Mouse (Mus musculus) forebrain, embryonic 16.5 days (tissue): Measurements from ENCODE around the gene Gsta3. TPM values are rescaled to one million over a fixed set of nuclear protein-coding genes. Genes with fewer than 3 reads are reported as not detected.

Experiments used
- ATAC-seq: fragments of 200-750 bp; cut with Nextera tagmentation; 2 replicates; pipeline ENCODE4 v1.8.0; 2017; ENCODE audit warnings: mild to moderate bottlenecking, moderate library complexity
- H3K27ac ChIP-seq: fragments of 300-500 bp; sonication (generic); 2 replicates; pipeline ENCODE4 v1.5.1; 2014; ENCODE audit warnings: low read length, control low read depth
- H3K27me3 ChIP-seq: fragments of 300-500 bp; sonication (generic); replicated peaks from 2 replicates; pipeline ENCODE4 v1.6.1; 2014; ENCODE audit warnings: low read length; ENCODE audit not compliant: control insufficient read depth, insufficient read depth
- H3K36me3 ChIP-seq: fragments of 300-500 bp; sonication (generic); 2 replicates; pipeline ENCODE4 v1.6.1; 2014; ENCODE audit not compliant: control insufficient read depth, insufficient read depth
- H3K4me1 ChIP-seq: fragments of 300-500 bp; sonication (generic); replicated peaks from 2 replicates; pipeline ENCODE4 v1.6.1; 2014; ENCODE audit warnings: low read length; ENCODE audit not compliant: control insufficient read depth, insufficient read depth
- H3K4me2 ChIP-seq: fragments of 300-500 bp; sonication (generic); 2 replicates; pipeline ENCODE4 v1.6.1; 2014; ENCODE audit warnings: mild to moderate bottlenecking, low read length, control low read depth
- H3K4me3 ChIP-seq: fragments of 300-500 bp; sonication (generic); replicated peaks from 2 replicates; pipeline ENCODE4 v1.5.1; 2014; ENCODE audit warnings: mild to moderate bottlenecking, low read length, control low read depth
- H3K9ac ChIP-seq: fragments of 300-500 bp; sonication (generic); replicated peaks from 2 replicates; pipeline ENCODE4 v1.6.1; 2014; ENCODE audit warnings: low read depth, low read length, control low read depth
- H3K9me3 ChIP-seq: fragments of 300-500 bp; sonication (generic); 2 replicates; pipeline ENCODE4 v1.6.1; 2016; ENCODE audit warnings: low read length; ENCODE audit not compliant: control insufficient read depth
- WGBS: fragments of 180-500 bp; shearing (Covaris S2); extraction: QIAGEN DNeasy Blood & Tissue Kit; methylation state at CpG from one replicate; pipeline ENCODE4 v1.1.7; 2014; 5-methylcytosine and 5-hydroxymethylcytosine counted together
- polyA plus RNA-seq: library from polyadenylated mRNA; unstranded; fragments of >200 nt; fragmentation: Nextera tagmentation; extraction: Ambion mirVana; gene quantifications from 2 replicates; pipeline ENCODE4 v1.2.1, GENCODE M21; 2015

Gene Gsta3
- polyA plus RNA-seq, 1 experiment from 2014 or later = 0.33 TPM

GRCm38 (mm10) chr1:21231744-21232464 lies 8.5 kb upstream of the Gsta3 start:
- H3K9me3 ChIP-seq = no peaks in the 10 kb centered on the region
- no peak overlapping the region for H3K4me2 ChIP-seq
- no peaks in the 10 kb centered on the region for H3K4me1 ChIP-seq
- no peak overlapping the region for H3K9ac ChIP-seq
- no peaks in the 10 kb centered on the region for H3K36me3 ChIP-seq
- no peaks in the 10 kb centered on the region for H3K27me3 ChIP-seq
- no peak overlapping the region for H3K27ac ChIP-seq
- no peak for ATAC-seq
- no peak overlapping the region for H3K4me3 ChIP-seq
- WGBS = 30% methylated on average over 5 of the region's 5 CpGs

- no peaks in the 10 kb centered on the region for H3K9me3 ChIP-seq
- no peak overlapping the region for H3K27ac ChIP-seq
- H3K27me3 ChIP-seq = no peaks in the 10 kb centered on the region
- no peaks in the 10 kb centered on the region for H3K4me1 ChIP-seq
- no peak overlapping the region for H3K4me3 ChIP-seq
- 95% methylated on average over 1 of the region's 1 CpGs for WGBS
- no peak for ATAC-seq
- no peaks in the 10 kb centered on the region for H3K36me3 ChIP-seq
- H3K9ac ChIP-seq = no peak overlapping the region
- no peak overlapping the region for H3K4me2 ChIP-seq
Observed at GRCm38 (mm10) chr1:21232516-21232915, 7.9 kb upstream of the Gsta3 start.

DNA sequence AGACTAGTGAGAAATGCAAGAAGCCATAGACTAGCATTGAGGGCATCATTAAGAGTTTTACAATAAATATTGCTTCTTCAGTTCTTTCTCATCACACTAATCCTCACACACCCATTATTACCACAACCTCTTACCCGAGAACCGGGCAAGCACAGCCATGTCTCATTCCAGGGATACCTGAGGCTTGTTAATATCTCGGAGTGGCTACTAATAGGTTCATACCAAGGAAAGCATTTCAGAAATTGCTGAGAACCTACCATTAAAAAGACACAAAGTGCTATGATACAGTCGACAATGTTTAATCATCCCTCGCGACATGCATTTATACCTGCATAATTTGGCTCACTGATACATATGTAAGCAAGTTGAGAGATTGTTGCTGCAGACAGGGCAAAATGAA lies 5.0 kb upstream of the Gsta3 start:
- no peaks in the 10 kb centered on the region for H3K9me3 ChIP-seq
- H3K27ac ChIP-seq = no peak overlapping the region
- 90% methylated on average over 6 of the region's 6 CpGs for WGBS
- no peaks in the 10 kb centered on the region for H3K4me1 ChIP-seq
- H3K9ac ChIP-seq = no peak overlapping the region
- no peak overlapping the region for H3K4me3 ChIP-seq
- no peak for ATAC-seq
- no peaks in the 10 kb centered on the region for H3K27me3 ChIP-seq
- no peaks in the 10 kb centered on the region for H3K36me3 ChIP-seq
- H3K4me2 ChIP-seq = no peak overlapping the region

DNA sequence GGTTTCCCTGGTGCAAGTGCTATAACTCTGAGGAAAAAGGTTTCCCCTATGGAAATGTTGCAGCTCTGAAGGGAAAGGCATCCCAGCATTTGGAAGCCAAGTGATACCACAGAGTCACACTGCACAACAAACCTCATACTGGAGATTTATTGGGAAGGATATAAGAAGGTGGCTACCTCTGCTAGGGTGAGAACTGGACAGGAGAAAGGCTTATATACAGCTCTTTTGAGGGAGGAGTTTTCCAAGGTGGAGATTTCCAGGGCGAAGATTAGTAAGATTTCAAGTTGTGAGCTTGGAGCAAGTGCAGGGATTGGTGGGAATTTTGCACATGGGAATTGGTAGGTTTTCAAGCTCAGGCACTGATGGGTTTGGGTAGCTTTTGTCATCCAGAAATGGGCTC lies 707 bp downstream of the Gsta3 start:
- H3K27me3 ChIP-seq = no peaks in the 10 kb centered on the region
- no peak for ATAC-seq
- H3K9me3 ChIP-seq = no peaks in the 10 kb centered on the region
- no peaks in the 10 kb centered on the region for H3K4me1 ChIP-seq
- no peaks in the 10 kb centered on the region for H3K36me3 ChIP-seq
- WGBS = 81% methylated on average over 1 of the region's 1 CpGs
- no peak overlapping the region for H3K4me2 ChIP-seq
- no peak overlapping the region for H3K4me3 ChIP-seq
- no peak overlapping the region for H3K27ac ChIP-seq
- H3K9ac ChIP-seq = no peak overlapping the region

DNA sequence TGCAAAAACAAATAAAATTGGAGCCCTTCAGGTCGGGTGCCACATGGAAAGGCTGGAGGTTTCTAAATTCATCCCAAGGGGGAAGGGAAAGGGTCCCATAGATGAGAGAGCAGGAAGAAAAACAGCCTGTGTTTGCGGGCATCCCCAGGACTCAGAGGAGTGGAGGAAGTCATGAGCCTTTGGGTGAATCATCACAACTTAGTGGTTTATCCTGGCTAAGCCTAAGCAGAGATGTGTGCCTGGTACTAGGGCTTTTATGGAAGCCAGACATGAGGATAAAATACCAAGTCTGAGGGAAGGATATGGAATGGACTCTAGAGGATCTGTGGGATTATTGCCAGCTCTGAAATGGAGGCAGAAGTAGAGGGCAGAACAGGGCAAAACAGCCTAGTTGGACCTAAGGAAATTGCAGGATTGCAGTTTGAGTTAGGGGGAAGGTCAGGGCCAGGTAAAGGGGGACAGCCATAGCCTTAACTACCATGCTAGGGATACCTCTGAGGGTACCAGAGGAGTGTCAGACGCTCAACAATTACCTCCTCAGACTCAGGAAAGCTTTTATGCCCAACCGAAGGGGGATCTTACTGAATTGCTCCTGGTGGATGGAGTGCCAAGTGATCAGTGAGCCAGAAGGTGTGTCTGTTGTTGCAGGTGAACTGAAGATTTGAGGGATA lies 4.0 kb downstream of the Gsta3 start:
- no peak overlapping the region for H3K4me2 ChIP-seq
- no peaks in the 10 kb centered on the region for H3K4me1 ChIP-seq
- no peak overlapping the region for H3K9ac ChIP-seq
- 75% methylated on average over 4 of the region's 4 CpGs for WGBS
- H3K9me3 ChIP-seq = no peaks in the 10 kb centered on the region
- ATAC-seq = no peak
- no peak overlapping the region for H3K27ac ChIP-seq
- no peak overlapping the region for H3K4me3 ChIP-seq
- no peaks in the 10 kb centered on the region for H3K27me3 ChIP-seq
- no peaks in the 10 kb centered on the region for H3K36me3 ChIP-seq

GRCm38 (mm10) chr1:21246136-21246535 lies 5.7 kb downstream of the Gsta3 start:
- no peak for ATAC-seq
- H3K4me3 ChIP-seq = no peak overlapping the region
- WGBS = 81% methylated on average over 3 of the region's 3 CpGs
- H3K9ac ChIP-seq = no peak overlapping the region
- H3K4me2 ChIP-seq = no peak overlapping the region
- H3K36me3 ChIP-seq = no peaks in the 10 kb centered on the region
- H3K27ac ChIP-seq = no peak overlapping the region
- H3K9me3 ChIP-seq = no peaks in the 10 kb centered on the region
- H3K27me3 ChIP-seq = no peaks in the 10 kb centered on the region
- no peaks in the 10 kb centered on the region for H3K4me1 ChIP-seq

DNA sequence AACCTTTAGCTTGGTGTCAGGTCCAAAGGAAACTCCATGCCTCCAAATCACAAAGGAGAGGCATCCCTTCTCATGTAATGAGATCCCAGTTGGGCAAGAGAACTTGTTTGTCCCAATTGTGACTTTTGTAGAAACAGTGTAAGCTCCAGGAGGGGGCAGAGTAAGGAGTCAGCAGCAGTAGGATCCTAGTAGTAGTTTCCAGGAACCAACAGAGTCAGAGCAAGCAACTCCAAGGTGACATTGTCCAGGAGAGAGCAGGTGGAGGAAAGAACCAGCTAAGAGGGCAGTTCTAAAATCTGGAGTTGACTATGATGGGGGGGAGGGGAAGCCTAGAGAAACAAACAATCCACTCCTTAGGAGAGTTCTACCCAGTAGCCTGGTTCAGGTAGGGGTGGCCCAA lies 7.5 kb downstream of the Gsta3 start:
- Histone ChIP-seq H3K27me3 (no peaks in the 10 kb centered on the region), H3K9me3 (no peaks in the 10 kb centered on the region), H3K4me3 (no peak overlapping the region), H3K27ac (no peak overlapping the region), H3K9ac (no peak overlapping the region), H3K36me3 (no peaks in the 10 kb centered on the region), H3K4me2 (no peak overlapping the region), H3K4me1 (no peaks in the 10 kb centered on the region)
- ATAC-seq = no peak

GRCm38 (mm10) chr1:21248560-21249390 lies 8.4 kb downstream of the Gsta3 start:
- WGBS = 89% methylated on average over 9 of the region's 9 CpGs
- H3K9me3 ChIP-seq = no peaks in the 10 kb centered on the region
- no peak for ATAC-seq
- no peaks in the 10 kb centered on the region for H3K36me3 ChIP-seq
- H3K4me2 ChIP-seq = no peak overlapping the region
- H3K27me3 ChIP-seq = no peaks in the 10 kb centered on the region
- no peaks in the 10 kb centered on the region for H3K4me1 ChIP-seq
- H3K27ac ChIP-seq = no peak overlapping the region
- H3K4me3 ChIP-seq = no peak overlapping the region
- H3K9ac ChIP-seq = no peak overlapping the region

DNA sequence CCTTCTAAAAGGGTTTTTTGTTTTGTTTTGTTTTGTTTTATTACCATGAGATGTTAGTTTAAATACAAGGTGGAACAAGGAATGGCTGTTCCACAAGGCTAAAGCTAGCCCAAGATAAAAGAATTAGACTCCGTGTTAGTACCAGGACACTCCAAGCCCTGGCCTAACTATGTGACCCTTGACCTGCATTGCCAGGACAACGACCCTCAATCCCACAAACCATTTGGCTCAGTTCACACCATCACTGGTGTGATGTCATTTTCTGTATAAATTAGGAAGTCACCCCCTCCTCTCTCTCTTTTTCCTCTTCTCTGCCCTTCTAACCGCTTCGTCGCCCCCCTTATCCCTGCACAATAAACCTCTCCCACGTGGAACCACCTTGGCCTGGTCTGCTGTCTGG lies 11.3 kb downstream of the Gsta3 start:
- Histone ChIP-seq H3K4me2 (no peak overlapping the region), H3K4me3 (no peak overlapping the region), H3K9me3 (no peaks in the 10 kb centered on the region), H3K4me1 (no peaks in the 10 kb centered on the region), H3K36me3 (no peaks in the 10 kb centered on the region), H3K27ac (no peak overlapping the region), H3K27me3 (no peaks in the 10 kb centered on the region), H3K9ac (no peak overlapping the region)
- no peak for ATAC-seq
- 72% methylated on average over 6 of the region's 6 CpGs for WGBS
